Mouse (Mus musculus): ENCODE results near the gene Hoxa9.

GRCm38 (mm10) chr6:52252775-52253376 lies 22.0 kb upstream of the Hoxa9 start:
- TF ChIP-seq CTCF (conservative IDR thresholded peaks at IDR 0.05; ENCODE audit: low read length) (no peak), NANOG (IDR thresholded peaks at IDR 0.05; ENCODE audit: borderline replicate concordance, low read length) (no peak), POU5F1 (IDR thresholded peaks at IDR 0.05; ENCODE audit: borderline replicate concordance, low read length) (no peak)
